Mouse (Mus musculus) hindbrain, embryonic 11.5 days (tissue): ENCODE results near the gene Hprt. TPM values are rescaled to one million over a fixed set of nuclear protein-coding genes. Genes with fewer than 3 reads are reported as not detected.
A peak's percentile ranks its signal among the peaks of the same experiment; 100 is the strongest.

Experiments
- ATAC-seq: fragments of 200-750 bp; cut with Nextera tagmentation; 2 replicates; pipeline ENCODE4 v1.8.0; 2017; ENCODE audit warnings: mild to moderate bottlenecking, moderate TSS enrichment, moderate library complexity; ENCODE audit not compliant: low FRiP score
- DNase-seq: peaks from one replicate; pipeline ENCODE4 v3.0.0-alpha.2; 2015; ENCODE audit warnings: low spot score
- H3K27ac ChIP-seq: fragments of 300-500 bp; sonication (generic); 2 replicates; pipeline ENCODE4 v1.5.1; 2014; ENCODE audit warnings: mild to moderate bottlenecking, low read depth, low read length
- H3K27me3 ChIP-seq: fragments of 300-500 bp; sonication (generic); 2 replicates; pipeline ENCODE4 v1.6.1; 2014; ENCODE audit warnings: mild to moderate bottlenecking, low read length, moderate library complexity, mixed read lengths; ENCODE audit not compliant: control insufficient read depth, insufficient read depth
- H3K36me3 ChIP-seq: fragments of 300-500 bp; sonication (generic); 2 replicates; pipeline ENCODE4 v1.6.1; 2014; ENCODE audit warnings: mild to moderate bottlenecking, low read length, moderate library complexity, mixed read lengths; ENCODE audit not compliant: control insufficient read depth, insufficient read depth
- H3K4me1 ChIP-seq: fragments of 300-500 bp; sonication (generic); replicated peaks from 2 replicates; pipeline ENCODE4 v1.6.1; 2014; ENCODE audit warnings: low read length, mixed read lengths; ENCODE audit not compliant: control insufficient read depth, insufficient read depth
- H3K4me2 ChIP-seq: fragments of 300-500 bp; sonication (generic); replicated peaks from 2 replicates; pipeline ENCODE4 v1.6.1; 2014; ENCODE audit warnings: mild to moderate bottlenecking, low read depth, low read length
- H3K4me3 ChIP-seq: fragments of 300-500 bp; sonication (generic); 2 replicates; pipeline ENCODE4 v1.5.1; 2014; ENCODE audit warnings: low read depth, low read length
- H3K9ac ChIP-seq: fragments of 300-500 bp; sonication (generic); 2 replicates; pipeline ENCODE4 v1.6.1; 2014; ENCODE audit warnings: low read depth, low read length
- H3K9me3 ChIP-seq: fragments of 300-500 bp; sonication (generic); 2 replicates; pipeline ENCODE4 v1.6.1; 2016; ENCODE audit warnings: low read length; ENCODE audit not compliant: control insufficient read depth
- WGBS: fragments of 180-500 bp; shearing (Covaris S2); extraction: QIAGEN DNeasy Blood & Tissue Kit; methylation state at CpG from one replicate; pipeline ENCODE4 v1.1.7; 2014; 5-methylcytosine and 5-hydroxymethylcytosine counted together
- microRNA counts: library from miRNA; unstranded; fragments of <30 nt; microRNA quantifications from one replicate; lab custom pipeline; 2015
- polyA plus RNA-seq: library from polyadenylated mRNA; unstranded; fragments of >200 nt; fragmentation: Nextera tagmentation; extraction: Ambion mirVana; gene quantifications from 2 replicates; pipeline ENCODE4 v1.2.1, GENCODE M21; 2014

Gene Hprt
- polyA plus RNA-seq, 1 experiment from 2014 or later, result 79.6 TPM

GRCm38 (mm10) chrX:53058459-53059280 is 70.7 kb downstream of the Hprt start:
- peaks cover 2% of the 10 kb centered on the region; the same call in 1 of the 2 replicates for H3K27me3 ChIP-seq
- DNase-seq (peak; percentile 59), ATAC-seq (no peak)
- no peaks in the 10 kb centered on the region for H3K9me3 ChIP-seq
- peak overlapping the region; percentile 14 for H3K4me3 ChIP-seq
- H3K4me2 ChIP-seq, result peak overlapping the region; percentile 39
- no peaks in the 10 kb centered on the region for H3K4me1 ChIP-seq
- 16% methylated on average over 33 of the region's 33 CpGs for WGBS
- H3K27ac ChIP-seq, result no peak overlapping the region
- no peaks in the 10 kb centered on the region for H3K36me3 ChIP-seq
- no peak overlapping the region for H3K9ac ChIP-seq

- ATAC-seq (no peak), DNase-seq (peak; percentile 30)
- Histone ChIP-seq H3K9ac (no peak overlapping the region), H3K4me1 (no peaks in the 10 kb centered on the region), H3K27me3 (peaks cover 2% of the 10 kb centered on the region; the same call in 1 of the 2 replicates), H3K27ac (no peak overlapping the region), H3K4me3 (no peak overlapping the region), H3K9me3 (no peaks in the 10 kb centered on the region), H3K36me3 (no peaks in the 10 kb centered on the region), H3K4me2 (no peak overlapping the region)
- WGBS, result 20% methylated on average over 11 of the region's 11 CpGs
Measured at GRCm38 (mm10) chrX:53059426-53060007, 71.6 kb downstream of the Hprt start.

GRCm38 (mm10) chrX:53064406-53064805 is 76.5 kb downstream of the Hprt start:
- WGBS, result 83% methylated on average over 3 of the region's 3 CpGs
- ATAC-seq, result no peak

More at GRCm38 (mm10) chrX:53064406-53064805, 76.5 kb downstream of the Hprt start:
- no peak overlapping the region for H3K4me3 ChIP-seq
- no peaks in the 10 kb centered on the region for H3K36me3 ChIP-seq
- no peaks in the 10 kb centered on the region for H3K4me1 ChIP-seq
- H3K9me3 ChIP-seq, result no peaks in the 10 kb centered on the region
- no peak for DNase-seq
- no peak overlapping the region for H3K9ac ChIP-seq
- no peaks in the 10 kb centered on the region; the same call in 1 of the 2 replicates for H3K27me3 ChIP-seq
- H3K4me2 ChIP-seq, result no peak overlapping the region
- no peak overlapping the region for H3K27ac ChIP-seq

MicroRNAs within 50 kb of the gene (microRNA counts, 519-probe panel; counts per million panel counts)
- microRNA mmu-miR-322 (lab: Ali Mortazavi, UCI) (5,349 counts per million, percentile 77 among the panel's probes with 10 or more counts), microRNA mmu-miR-351 (lab: Ali Mortazavi, UCI) (2,982 counts per million, percentile 15 among the panel's probes with 10 or more counts), microRNA mmu-miR-450a-3p (lab: Ali Mortazavi, UCI) (not detected), microRNA mmu-miR-450a-5p (lab: Ali Mortazavi, UCI) (4,983 counts per million, percentile 65 among the panel's probes with 10 or more counts), microRNA mmu-miR-450b-3p (lab: Ali Mortazavi, UCI) (not detected), microRNA mmu-miR-450b-5p (lab: Ali Mortazavi, UCI) (not detected), microRNA mmu-miR-503 (lab: Ali Mortazavi, UCI) (2,546 counts per million, percentile 9 among the panel's probes with 10 or more counts), microRNA mmu-miR-542-3p (lab: Ali Mortazavi, UCI) (not detected), microRNA mmu-miR-542-5p (lab: Ali Mortazavi, UCI) (not detected)

Other genes with a start within 250 kb of the Hprt start
- 4.7 and 5.6 TPM in 2 replicates for gene Ccdc160, start 196.9 kb upstream of the Hprt start, polyA plus RNA-seq
- 99.6 and 117 TPM in 2 replicates for gene Phf6, start 75.9 kb upstream of the Hprt start, polyA plus RNA-seq